Mouse (Mus musculus) G1E (cell line): Measurements from ENCODE around the gene Fam181a.

Experiments used
- CTCF ChIP-seq: IDR thresholded peaks from 2 replicates; pipeline ENCODE4 v1.5.1; 2012; ENCODE audit warnings: low read depth, low read length, inconsistent platforms, mixed read lengths
- GATA1 ChIP-seq: IDR thresholded peaks from 2 replicates; pipeline ENCODE4 v1.6.1; 2012; ENCODE audit warnings: borderline replicate concordance, low read length, inconsistent platforms, mixed read lengths
- POLR2AphosphoS5 ChIP-seq: IDR thresholded peaks from 2 replicates; pipeline ENCODE4 v1.6.1; 2012; ENCODE audit warnings: low read depth, low read length, inconsistent platforms; ENCODE audit not compliant: insufficient replicate concordance

- TF ChIP-seq CTCF (no peak), POLR2AphosphoS5 (no peak), GATA1 (no peak)
Observed at GRCm38 (mm10) chr12:103327107-103327506, 16.3 kb downstream of the Fam181a start.
